In the genomic region with DNA sequence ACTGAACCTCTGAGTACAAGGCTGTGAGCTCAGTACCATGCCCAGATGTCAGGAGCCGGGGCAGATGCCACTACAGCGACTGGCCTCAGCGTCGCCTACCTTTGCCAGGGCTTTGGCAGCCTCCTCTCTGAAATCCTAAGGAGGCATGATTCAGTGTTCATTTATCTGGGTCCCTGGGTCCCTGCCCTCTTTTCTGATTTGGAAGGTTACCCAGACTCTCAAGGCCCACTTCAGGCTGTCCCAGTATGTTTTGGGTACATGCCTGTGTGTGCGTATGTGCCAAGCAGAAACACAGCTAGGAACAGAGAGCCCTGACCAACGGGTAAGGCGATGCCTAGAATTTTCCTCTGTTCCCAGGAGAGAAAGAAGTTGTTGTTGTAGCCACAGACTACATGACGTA, we compare ENCODE assay signal across 20 mouse cellular contexts. TPM values are rescaled to one million over a fixed set of nuclear protein-coding genes. Genes with fewer than 3 reads are reported as not detected.
"Had no signal": no experiment of that assay in that cellular context is flagged by ENCODE, and none has a peak within 500 bp of the region (broad histone marks: within the 10 kb centered on the region; RNA-seq: fewer than 3 reads in every experiment).

No protein-coding gene starts in this region.

- H3K27me3 ChIP-seq: liver, embryonic 15.5 days; midbrain, embryonic 13.5 days; neural tube, embryonic 15.5 days had no signal

- H3K27ac ChIP-seq: left cerebral cortex, adult 2 months; limb, embryonic 10.5 days; liver, embryonic 15.5 days; midbrain, embryonic 13.5 days; neural tube, embryonic 15.5 days had no signal

- H3K9ac ChIP-seq: liver, embryonic 15.5 days; midbrain, embryonic 13.5 days; neural tube, embryonic 15.5 days had no signal

- H3K36me3 ChIP-seq: limb, embryonic 10.5 days; liver, embryonic 15.5 days; midbrain, embryonic 13.5 days; neural tube, embryonic 15.5 days had no signal

- H3K9me3 ChIP-seq: limb, embryonic 10.5 days; liver, embryonic 15.5 days; midbrain, embryonic 13.5 days; neural tube, embryonic 15.5 days had no signal

- DNase-seq: kidney, postnatal 25 days; lung, adult 2 months; lung, postnatal 36 days; spleen, adult 18-20 months; thymus, adult 18-20 months; thymus, postnatal 14 days had no signal

- H3K4me2 ChIP-seq: liver, embryonic 11.5 days; liver, embryonic 15.5 days; midbrain, embryonic 13.5 days; neural tube, embryonic 15.5 days had no signal

- H3K4me1 ChIP-seq: limb, embryonic 10.5 days; liver, embryonic 15.5 days; midbrain, embryonic 13.5 days; neural tube, embryonic 15.5 days had no signal

- ATAC-seq: lung, postnatal 0 days; midbrain, embryonic 13.5 days had no signal

- H3K4me3 ChIP-seq: left cerebral cortex, adult 2 months; limb, embryonic 10.5 days; liver, embryonic 15.5 days; midbrain, embryonic 13.5 days; neural tube, embryonic 15.5 days had no signal

RNA-seq across cellular contexts. Expression of a gene that starts 2.5 kb away (rescaled TPM):
- total RNA-seq: layer of hippocampus, postnatal 25 days; left cerebral cortex, adult 2 months; left cerebral cortex, postnatal 14 days; megakaryocyte progenitor cell, adult 5-6 weeks; midbrain, postnatal 0 days had no signal
- polyA plus RNA-seq: limb, embryonic 10.5 days; limb, embryonic 14.5 days; liver, embryonic 11.5 days; liver, embryonic 15.5 days; lung, adult 2 months; lung, postnatal 0 days; midbrain, embryonic 13.5 days; midbrain, postnatal 0 days; neural tube, embryonic 11.5 days; neural tube, embryonic 15.5 days; stomach, embryonic 14.5 days had no signal

RNA-seq across cellular contexts. Expression of a gene that starts 7.4 kb away (rescaled TPM):
- total RNA-seq: layer of hippocampus, postnatal 25 days; left cerebral cortex, adult 2 months; left cerebral cortex, postnatal 14 days; megakaryocyte progenitor cell, adult 5-6 weeks; midbrain, postnatal 0 days had no signal
- polyA plus RNA-seq: limb, embryonic 10.5 days; liver, embryonic 11.5 days; liver, embryonic 15.5 days; lung, adult 2 months; lung, postnatal 0 days; midbrain, embryonic 13.5 days; midbrain, postnatal 0 days; neural tube, embryonic 11.5 days; neural tube, embryonic 15.5 days; stomach, embryonic 14.5 days had no signal

RNA-seq across cellular contexts. Expression of a gene that starts 16.3 kb away (rescaled TPM):
- total RNA-seq: layer of hippocampus, postnatal 25 days; left cerebral cortex, adult 2 months; left cerebral cortex, postnatal 14 days; megakaryocyte progenitor cell, adult 5-6 weeks; midbrain, postnatal 0 days had no signal
- polyA plus RNA-seq: limb, embryonic 10.5 days; limb, embryonic 14.5 days; liver, embryonic 11.5 days; liver, embryonic 15.5 days; lung, adult 2 months; lung, postnatal 0 days; midbrain, embryonic 13.5 days; midbrain, postnatal 0 days; neural tube, embryonic 11.5 days; neural tube, embryonic 15.5 days; stomach, embryonic 14.5 days had no signal

RNA-seq across cellular contexts. Expression of a gene that starts 22.2 kb away (rescaled TPM):
- total RNA-seq: layer of hippocampus, postnatal 25 days; left cerebral cortex, adult 2 months; left cerebral cortex, postnatal 14 days; megakaryocyte progenitor cell, adult 5-6 weeks; midbrain, postnatal 0 days had no signal
- polyA plus RNA-seq: limb, embryonic 10.5 days; limb, embryonic 14.5 days; liver, embryonic 11.5 days; liver, embryonic 15.5 days; lung, adult 2 months; lung, postnatal 0 days; midbrain, embryonic 13.5 days; midbrain, postnatal 0 days; neural tube, embryonic 11.5 days; neural tube, embryonic 15.5 days; stomach, embryonic 14.5 days had no signal
